Mouse (Mus musculus): ENCODE results near the gene Slc6a11. TPM values are rescaled to one million over a fixed set of nuclear protein-coding genes. Genes with fewer than 3 reads are reported as not detected.

Gene Slc6a11
- polyA plus RNA-seq, 1 experiment from 2014 or later: not detected

DNA sequence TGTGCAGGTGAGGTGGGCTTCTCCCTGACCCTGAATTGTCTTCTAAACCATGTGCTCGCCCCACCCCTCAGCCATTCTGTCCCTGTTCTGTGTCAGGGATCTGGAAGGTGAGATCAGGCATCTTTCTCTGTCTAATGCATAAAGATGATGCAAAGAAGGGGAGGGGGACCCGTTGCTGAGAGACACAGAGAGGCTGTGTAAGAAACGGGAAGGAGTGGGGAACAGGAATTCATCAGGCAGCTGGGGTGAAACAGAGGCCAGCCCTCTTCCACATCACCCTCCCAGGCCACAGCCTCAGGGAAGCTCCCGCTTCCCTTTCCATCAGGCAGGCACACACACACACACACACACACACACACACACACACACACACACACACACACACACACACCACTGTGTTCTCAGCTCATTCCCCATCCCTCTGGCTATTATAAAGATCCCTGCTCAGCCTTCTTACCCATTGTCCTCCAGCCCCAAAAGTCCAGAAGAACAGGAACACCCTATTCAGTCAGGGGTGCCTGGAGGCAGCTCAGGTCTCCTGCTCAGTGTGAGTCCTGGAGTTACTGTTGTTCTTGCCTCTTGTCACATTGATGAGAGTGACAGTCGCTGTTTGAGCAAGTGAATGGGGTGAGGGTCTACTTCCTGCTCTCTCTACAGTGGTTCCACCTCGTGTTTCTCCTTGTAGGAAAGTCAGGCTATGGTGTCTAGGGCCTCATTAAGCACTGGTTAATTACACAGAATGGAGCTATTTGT lies 108.0 kb downstream of the Slc6a11 start:
- ATAC-seq (replicated peaks; ENCODE audit: low FRiP score): no peak
- H3K9ac ChIP-seq (ENCODE audit: low read depth, low read length): no peak overlapping the region
- no peaks in the 10 kb centered on the region for H3K36me3 ChIP-seq (ENCODE audit: control insufficient read depth, insufficient read depth, low read length)
- no peaks in the 10 kb centered on the region; the same call in 1 of the 2 replicates for H3K27me3 ChIP-seq (replicated peaks; ENCODE audit: control insufficient read depth, insufficient read depth, low read length)
- H3K4me3 ChIP-seq (ENCODE audit: low read depth, low read length): no peak overlapping the region
- H3K4me2 ChIP-seq: no peak overlapping the region
- no peak for DNase-seq (ENCODE audit: low spot score)
- H3K4me1 ChIP-seq (replicated peaks; ENCODE audit: control insufficient read depth, insufficient read depth, low read length): no peaks in the 10 kb centered on the region
- H3K9me3 ChIP-seq (ENCODE audit: control insufficient read depth, low read length): no peaks in the 10 kb centered on the region
- no peak overlapping the region for H3K27ac ChIP-seq (ENCODE audit: low read depth, low read length)
- WGBS: 38% methylated on average over 6 of the region's 6 CpGs

DNA sequence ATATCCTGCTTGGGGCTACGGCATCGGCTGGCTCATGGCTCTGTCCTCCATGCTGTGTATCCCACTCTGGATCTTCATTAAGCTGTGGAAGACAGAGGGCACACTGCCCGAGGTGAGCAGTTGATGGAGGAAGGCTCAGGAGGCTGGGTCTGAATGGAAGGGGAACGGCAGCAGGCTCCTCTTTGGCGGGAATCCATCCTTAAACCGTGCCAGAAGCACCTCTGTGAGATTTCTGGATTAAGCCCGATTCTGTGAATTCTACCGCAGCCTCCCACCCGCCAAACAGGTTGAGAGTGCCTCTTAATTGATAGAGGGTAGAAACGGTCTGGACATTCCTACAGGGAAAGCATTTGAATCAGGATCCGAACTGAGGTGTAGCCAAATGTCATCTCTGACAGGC lies 114.6 kb downstream of the Slc6a11 start:
- Histone ChIP-seq H3K9me3 (ENCODE audit: control insufficient read depth, low read length) (no peaks in the 10 kb centered on the region), H3K4me3 (ENCODE audit: low read depth, low read length) (no peak overlapping the region), H3K27ac (ENCODE audit: low read depth, low read length) (no peak overlapping the region), H3K9ac (ENCODE audit: low read depth, low read length) (no peak overlapping the region), H3K4me1 (replicated peaks; ENCODE audit: control insufficient read depth, insufficient read depth, low read length) (no peaks in the 10 kb centered on the region), H3K36me3 (ENCODE audit: control insufficient read depth, insufficient read depth, low read length) (no peaks in the 10 kb centered on the region), H3K27me3 (replicated peaks; ENCODE audit: control insufficient read depth, insufficient read depth, low read length) (0 out of 2 replicates have a peak, but pooled peaks cover 2% of the 10 kb centered on the region), H3K4me2 (no peak overlapping the region)
- ATAC-seq (replicated peaks; ENCODE audit: low FRiP score): no peak
- no peak for DNase-seq (ENCODE audit: low spot score)
- 78% methylated on average over 11 of the region's 11 CpGs for WGBS

DNA sequence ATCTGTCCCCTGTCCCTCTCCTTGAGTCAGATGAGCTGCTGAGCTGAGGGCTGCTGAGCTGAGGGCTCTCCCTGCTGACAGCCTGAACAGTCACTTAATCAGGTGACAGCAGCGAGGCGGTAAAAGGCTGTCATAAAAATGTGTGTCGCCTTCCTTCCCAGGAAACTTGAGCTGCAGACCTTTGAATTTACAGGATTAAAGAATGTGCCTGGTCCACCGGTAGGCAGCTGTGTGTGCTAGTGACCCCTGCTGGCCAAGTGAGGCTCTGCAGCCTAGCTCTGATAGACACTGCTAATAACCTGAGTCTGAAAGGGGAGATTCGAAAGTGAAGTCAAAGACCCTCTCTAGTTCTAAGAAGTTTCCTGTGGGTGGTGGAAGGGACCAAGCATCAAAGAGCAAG lies 119.3 kb downstream of the Slc6a11 start:
- no peak overlapping the region for H3K9ac ChIP-seq (ENCODE audit: low read depth, low read length)
- 11% methylated on average over 5 of the region's 5 CpGs for WGBS
- DNase-seq (ENCODE audit: low spot score) (peak; percentile 51), ATAC-seq (replicated peaks; ENCODE audit: low FRiP score) (no peak)
- H3K36me3 ChIP-seq (ENCODE audit: control insufficient read depth, insufficient read depth, low read length): no peaks in the 10 kb centered on the region
- H3K4me3 ChIP-seq (ENCODE audit: low read depth, low read length): no peak overlapping the region
- no peaks in the 10 kb centered on the region for H3K4me1 ChIP-seq (replicated peaks; ENCODE audit: control insufficient read depth, insufficient read depth, low read length)
- H3K9me3 ChIP-seq (ENCODE audit: control insufficient read depth, low read length): no peaks in the 10 kb centered on the region
- H3K4me2 ChIP-seq: no peak overlapping the region
- 0 out of 2 replicates have a peak, but pooled peaks cover 2% of the 10 kb centered on the region for H3K27me3 ChIP-seq (replicated peaks; ENCODE audit: control insufficient read depth, insufficient read depth, low read length)
- no peak overlapping the region for H3K27ac ChIP-seq (ENCODE audit: low read depth, low read length)

DNA sequence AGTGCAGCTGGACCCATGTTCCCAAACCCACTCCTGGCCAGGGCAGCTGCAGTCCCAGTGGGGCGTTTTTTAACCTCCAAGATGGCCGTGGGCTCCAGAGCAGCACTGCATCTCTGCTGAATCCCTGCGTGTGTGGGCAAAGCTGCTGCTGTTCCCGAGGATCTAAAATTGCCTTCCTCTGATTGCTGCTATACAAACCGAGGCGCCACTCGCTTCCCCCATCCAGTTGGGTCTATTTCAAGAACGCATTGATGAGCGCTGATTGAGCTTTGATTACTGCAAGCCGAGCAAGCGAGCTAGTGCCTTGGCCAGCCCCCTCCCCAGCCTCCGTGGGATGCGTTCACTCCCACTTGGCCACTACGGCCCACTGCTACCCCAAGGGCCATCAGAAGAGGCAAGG lies 123.9 kb downstream of the Slc6a11 start:
- Histone ChIP-seq H3K9ac (ENCODE audit: low read depth, low read length) (no peak overlapping the region), H3K4me1 (replicated peaks; ENCODE audit: control insufficient read depth, insufficient read depth, low read length) (no peaks in the 10 kb centered on the region), H3K36me3 (ENCODE audit: control insufficient read depth, insufficient read depth, low read length) (no peaks in the 10 kb centered on the region), H3K9me3 (ENCODE audit: control insufficient read depth, low read length) (no peaks in the 10 kb centered on the region), H3K4me2 (no peak overlapping the region), H3K4me3 (ENCODE audit: low read depth, low read length) (no peak overlapping the region), H3K27me3 (replicated peaks; ENCODE audit: control insufficient read depth, insufficient read depth, low read length) (no peaks in the 10 kb centered on the region), H3K27ac (ENCODE audit: low read depth, low read length) (no peak overlapping the region)
- WGBS: 75% methylated on average over 14 of the region's 14 CpGs
- ATAC-seq (replicated peaks; ENCODE audit: low FRiP score): no peak
- DNase-seq (ENCODE audit: low spot score): no peak

DNA sequence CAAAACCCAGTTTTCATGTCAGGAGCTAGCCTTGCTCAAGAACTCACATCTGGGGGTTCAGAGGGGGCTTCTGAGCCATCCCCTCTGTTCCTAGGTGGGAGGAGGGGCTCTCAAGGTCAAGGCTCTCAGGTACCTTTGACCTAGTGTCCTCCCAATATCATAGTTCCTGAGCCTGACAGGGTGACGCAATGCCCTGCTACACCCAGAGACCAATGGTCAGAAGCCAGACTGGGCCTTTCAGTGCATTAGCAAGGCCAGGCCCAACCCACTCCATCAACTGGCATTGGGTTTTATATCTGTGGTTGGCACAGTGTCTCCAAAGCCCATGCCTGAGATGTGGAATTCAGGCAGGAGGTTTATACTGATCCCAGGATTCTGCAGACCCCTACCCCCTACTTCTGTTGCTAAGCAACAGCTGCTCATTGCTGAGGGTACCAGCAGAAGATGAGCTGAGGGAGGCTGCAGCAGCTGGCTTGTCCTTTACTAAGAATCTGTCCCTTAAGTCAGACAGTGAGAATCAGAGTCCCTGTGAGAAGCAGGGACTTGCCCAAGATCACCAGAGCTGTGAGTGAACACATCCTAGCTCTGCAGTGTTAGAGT lies 126.8 kb downstream of the Slc6a11 start:
- H3K27ac ChIP-seq (ENCODE audit: low read depth, low read length): no peak overlapping the region
- DNase-seq (ENCODE audit: low spot score) (no peak), ATAC-seq (replicated peaks; ENCODE audit: low FRiP score) (no peak)
- no peaks in the 10 kb centered on the region for H3K4me1 ChIP-seq (replicated peaks; ENCODE audit: control insufficient read depth, insufficient read depth, low read length)
- H3K9ac ChIP-seq (ENCODE audit: low read depth, low read length): no peak overlapping the region
- no peak overlapping the region for H3K4me2 ChIP-seq
- no peaks in the 10 kb centered on the region for H3K36me3 ChIP-seq (ENCODE audit: control insufficient read depth, insufficient read depth, low read length)
- no peak overlapping the region for H3K4me3 ChIP-seq (ENCODE audit: low read depth, low read length)
- H3K9me3 ChIP-seq (ENCODE audit: control insufficient read depth, low read length): no peaks in the 10 kb centered on the region
- WGBS: 75% methylated on average over 1 of the region's 1 CpGs
- no peaks in the 10 kb centered on the region; the same call in 1 of the 2 replicates for H3K27me3 ChIP-seq (replicated peaks; ENCODE audit: control insufficient read depth, insufficient read depth, low read length)

DNA sequence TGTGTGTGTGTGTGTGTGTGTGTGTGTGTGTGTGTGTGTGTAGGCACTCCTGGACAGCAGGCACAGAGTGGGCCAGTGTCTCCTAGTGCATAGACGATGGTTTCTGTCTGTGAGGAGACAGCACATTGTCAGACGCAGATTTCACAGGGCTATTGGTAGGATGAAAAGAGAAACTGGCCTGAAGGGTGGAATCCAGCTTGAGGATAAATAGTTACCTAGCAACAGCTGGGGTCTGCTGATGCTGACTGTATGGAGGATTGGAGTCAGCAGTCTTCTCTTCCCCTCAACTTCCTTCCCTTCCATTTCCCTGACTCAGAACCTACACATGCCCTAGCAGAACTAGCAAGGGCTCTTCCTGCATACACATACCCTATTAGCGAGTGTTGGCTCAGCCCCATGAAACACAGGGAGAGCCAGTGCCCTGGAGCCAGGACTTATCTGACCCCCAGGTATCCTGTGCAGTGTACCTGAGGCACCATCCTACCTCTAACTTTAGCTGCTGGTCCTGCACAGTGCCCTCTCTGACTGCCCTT lies 127.7 kb downstream of the Slc6a11 start:
- H3K27me3 ChIP-seq (replicated peaks; ENCODE audit: control insufficient read depth, insufficient read depth, low read length): no peaks in the 10 kb centered on the region; the same call in 1 of the 2 replicates
- ATAC-seq (replicated peaks; ENCODE audit: low FRiP score): no peak

DNA sequence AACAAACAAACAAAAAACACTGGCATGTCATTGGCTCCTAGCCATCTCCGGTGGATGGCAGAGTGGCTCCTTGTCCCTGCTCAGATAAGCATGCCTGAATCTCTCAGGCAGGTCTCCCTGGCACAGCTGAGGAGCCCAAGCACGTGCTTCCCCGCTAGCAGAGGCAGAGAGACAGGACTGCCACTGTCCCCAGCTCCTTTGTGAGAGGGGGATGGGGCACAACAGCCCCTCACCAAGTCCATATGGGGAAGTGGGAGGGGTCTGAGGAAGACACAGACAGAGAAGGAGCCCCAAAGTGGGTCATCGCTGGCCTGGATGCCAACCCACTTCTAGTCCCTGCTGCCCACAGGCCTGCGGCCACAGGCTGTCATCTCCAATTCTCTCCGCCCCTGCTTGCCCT lies 130.6 kb downstream of the Slc6a11 start:
- no peak overlapping the region for H3K4me2 ChIP-seq
- no peak overlapping the region for H3K4me3 ChIP-seq (ENCODE audit: low read depth, low read length)
- DNase-seq (ENCODE audit: low spot score) (no peak), ATAC-seq (replicated peaks; ENCODE audit: low FRiP score) (no peak)
- H3K36me3 ChIP-seq (ENCODE audit: control insufficient read depth, insufficient read depth, low read length): no peaks in the 10 kb centered on the region
- no peak overlapping the region for H3K9ac ChIP-seq (ENCODE audit: low read depth, low read length)
- no peaks in the 10 kb centered on the region; the same call in 1 of the 2 replicates for H3K27me3 ChIP-seq (replicated peaks; ENCODE audit: control insufficient read depth, insufficient read depth, low read length)
- no peaks in the 10 kb centered on the region for H3K4me1 ChIP-seq (replicated peaks; ENCODE audit: control insufficient read depth, insufficient read depth, low read length)
- WGBS: 61% methylated on average over 6 of the region's 6 CpGs
- no peak overlapping the region for H3K27ac ChIP-seq (ENCODE audit: low read depth, low read length)
- H3K9me3 ChIP-seq (ENCODE audit: control insufficient read depth, low read length): no peaks in the 10 kb centered on the region

More for the DNA sequence above, 127.7 kb downstream of the Slc6a11 start:
- DNase-seq (ENCODE audit: low spot score): no peak
- WGBS: 52% methylated on average over 3 of the region's 3 CpGs
- Histone ChIP-seq H3K27ac (ENCODE audit: low read depth, low read length) (no peak overlapping the region), H3K9ac (ENCODE audit: low read depth, low read length) (no peak overlapping the region), H3K4me2 (no peak overlapping the region), H3K36me3 (ENCODE audit: control insufficient read depth, insufficient read depth, low read length) (no peaks in the 10 kb centered on the region), H3K9me3 (ENCODE audit: control insufficient read depth, low read length) (no peaks in the 10 kb centered on the region), H3K4me3 (ENCODE audit: low read depth, low read length) (no peak overlapping the region), H3K4me1 (replicated peaks; ENCODE audit: control insufficient read depth, insufficient read depth, low read length) (no peaks in the 10 kb centered on the region)

DNA sequence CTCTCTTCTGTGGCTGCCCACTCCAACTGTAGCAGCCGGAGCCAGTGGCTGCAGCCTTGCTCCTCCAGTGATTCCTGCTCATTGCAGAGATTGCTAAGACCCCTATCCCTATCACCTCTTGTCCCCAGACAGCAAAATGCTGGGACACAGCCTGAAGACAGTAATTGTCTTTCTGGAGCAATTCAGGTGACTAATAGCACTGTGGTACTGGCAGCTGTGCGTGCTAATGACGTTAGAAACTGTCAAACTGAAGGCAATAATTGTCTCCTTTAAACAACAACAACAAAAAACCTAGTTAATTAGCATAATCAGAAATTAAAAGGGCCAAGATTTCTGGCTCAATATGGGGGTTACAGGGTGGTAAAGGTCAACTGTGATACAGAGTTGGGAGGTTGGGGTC lies 133.0 kb downstream of the Slc6a11 start:
- 67% methylated on average over 3 of the region's 3 CpGs for WGBS
- ATAC-seq (replicated peaks; ENCODE audit: low FRiP score) (no peak), DNase-seq (ENCODE audit: low spot score) (no peak)
- Histone ChIP-seq H3K4me2 (no peak overlapping the region), H3K9me3 (ENCODE audit: control insufficient read depth, low read length) (no peaks in the 10 kb centered on the region), H3K4me3 (ENCODE audit: low read depth, low read length) (no peak overlapping the region), H3K9ac (ENCODE audit: low read depth, low read length) (no peak overlapping the region), H3K4me1 (replicated peaks; ENCODE audit: control insufficient read depth, insufficient read depth, low read length) (no peaks in the 10 kb centered on the region), H3K27ac (ENCODE audit: low read depth, low read length) (no peak overlapping the region), H3K36me3 (ENCODE audit: control insufficient read depth, insufficient read depth, low read length) (no peaks in the 10 kb centered on the region), H3K27me3 (replicated peaks; ENCODE audit: control insufficient read depth, insufficient read depth, low read length) (no peaks in the 10 kb centered on the region; the same call in 1 of the 2 replicates)

Data from liver, embryonic 11.5 days (tissue).